9 mouse cellular contexts compared by ENCODE assay signal in genomic region chr1:169462386-169463115, GRCm38 (mm10).
DNase-seq lines count a peak whose midpoint lies in the region; ATAC-seq and TF ChIP-seq lines count a peak whose summit lies in the region.
"Had no signal": no experiment of that assay in that cellular context is flagged by ENCODE, and none has a peak within 500 bp of the region (broad histone marks: within the 10 kb centered on the region; RNA-seq: fewer than 3 reads in every experiment).

No protein-coding gene starts in this region.

- 76% methylated on average over 15 of the region's 15 CpGs for WGBS in midbrain, embryonic 13.5 days
- WGBS in midbrain, embryonic 11.5 days, result 82% methylated on average over 15 of the region's 15 CpGs
- 69% methylated on average over 15 of the region's 15 CpGs for WGBS in heart, embryonic 12.5 days
- 67% methylated on average over 15 of the region's 15 CpGs for WGBS in heart, adult 2 months

- ATAC-seq in midbrain, embryonic 13.5 days, result 0 out of 2 replicates have a peak, but pooled peaks have one; percentile 25
- no peak for ATAC-seq in midbrain, embryonic 11.5 days (ENCODE audit: low FRiP score)
- no peak for ATAC-seq in heart, embryonic 12.5 days (ENCODE audit: insufficient number of reproducible peaks, low FRiP score)

- no peak for TF ChIP-seq CTCF in heart, adult 2 months (IDR thresholded peaks at IDR 0.05)

- H3K36me3 ChIP-seq in midbrain, embryonic 13.5 days, result no peaks in the 10 kb centered on the region
- H3K36me3 ChIP-seq in midbrain, embryonic 11.5 days (ENCODE audit: control insufficient read depth, insufficient read depth, low read length), result no peaks in the 10 kb centered on the region
- H3K36me3 ChIP-seq in heart, embryonic 12.5 days, result no peaks in the 10 kb centered on the region
- H3K36me3 ChIP-seq in heart, adult 2 months (ENCODE audit: control insufficient read depth, insufficient read depth, low read length), result no peaks in the 10 kb centered on the region

- no peak for TF ChIP-seq EP300 in heart, adult 2 months (IDR thresholded peaks at IDR 0.05; ENCODE audit: insufficient read depth, low read depth, low read length)

- no peaks in the 10 kb centered on the region for H3K27me3 ChIP-seq in midbrain, embryonic 13.5 days
- no peaks in the 10 kb centered on the region for H3K27me3 ChIP-seq in midbrain, embryonic 11.5 days (ENCODE audit: control insufficient read depth, insufficient read depth, low read length)
- peaks cover 3% of the 10 kb centered on the region; the same call in 1 of the 2 replicates for H3K27me3 ChIP-seq in heart, embryonic 12.5 days (replicated peaks)
- H3K27me3 ChIP-seq in heart, adult 2 months (ENCODE audit: control insufficient read depth, insufficient read depth, low read length), result no peaks in the 10 kb centered on the region

- no peak overlapping the region for H3K27ac ChIP-seq in midbrain, embryonic 13.5 days
- no peak overlapping the region for H3K27ac ChIP-seq in midbrain, embryonic 11.5 days (ENCODE audit: low read depth, low read length)
- H3K27ac ChIP-seq in heart, embryonic 12.5 days (ENCODE audit: poor library complexity, severe bottlenecking), result no peak overlapping the region
- H3K27ac ChIP-seq in heart, adult 2 months, result no peak overlapping the region

- H3K4me1 ChIP-seq in midbrain, embryonic 13.5 days (replicated peaks), result peaks cover 10% of the 10 kb centered on the region; the same call in 1 of the 2 replicates
- no peaks in the 10 kb centered on the region for H3K4me1 ChIP-seq in midbrain, embryonic 11.5 days (ENCODE audit: control insufficient read depth, insufficient read depth, low read length)
- 0 out of 2 replicates have a peak, but pooled peaks cover 4% of the 10 kb centered on the region for H3K4me1 ChIP-seq in heart, embryonic 12.5 days (replicated peaks)
- H3K4me1 ChIP-seq in heart, adult 2 months (ENCODE audit: control insufficient read depth, insufficient read depth, low read length), result peaks cover 1% of the 10 kb centered on the region; the same call in 1 of the 2 replicates

- no peak overlapping the region for H3K4me3 ChIP-seq in midbrain, embryonic 13.5 days (replicated peaks)
- no peak overlapping the region for H3K4me3 ChIP-seq in midbrain, embryonic 11.5 days (ENCODE audit: low read depth, low read length)
- no peak overlapping the region for H3K4me3 ChIP-seq in heart, embryonic 12.5 days
- no peak overlapping the region for H3K4me3 ChIP-seq in heart, adult 2 months

- no peaks in the 10 kb centered on the region for H3K79me2 ChIP-seq in heart, adult 2 months (replicated peaks; ENCODE audit: control insufficient read depth, insufficient read depth, low read length)

- no peak overlapping the region for H3K9ac ChIP-seq in midbrain, embryonic 13.5 days (replicated peaks)
- no peak overlapping the region for H3K9ac ChIP-seq in midbrain, embryonic 11.5 days (ENCODE audit: low read length)
- no peak overlapping the region for H3K9ac ChIP-seq in heart, embryonic 12.5 days
- no peak overlapping the region for H3K9ac ChIP-seq in heart, adult 2 months (ENCODE audit: low read depth, low read length)

- no peaks in the 10 kb centered on the region for H3K9me3 ChIP-seq in midbrain, embryonic 13.5 days
- H3K9me3 ChIP-seq in midbrain, embryonic 11.5 days (ENCODE audit: control insufficient read depth, low read length), result no peaks in the 10 kb centered on the region
- no peaks in the 10 kb centered on the region for H3K9me3 ChIP-seq in heart, embryonic 12.5 days (replicated peaks)

- intact Hi-C loops in heart, adult 2 months (cut with DNase I), result no loop called here

- no peak for TF ChIP-seq POLR2A in heart, adult 2 months (IDR thresholded peaks at IDR 0.05; ENCODE audit: insufficient read depth, low read depth, low read length)

- no peak overlapping the region for H3K4me2 ChIP-seq in midbrain, embryonic 13.5 days (replicated peaks)
- no peak overlapping the region for H3K4me2 ChIP-seq in midbrain, embryonic 11.5 days
- no peak overlapping the region for H3K4me2 ChIP-seq in heart, embryonic 12.5 days

- no peak for DNase-seq in midbrain, embryonic 11.5 days (ENCODE audit: low spot score, missing footprints)
- peak; percentile 68 to 80 for DNase-seq in frontal cortex, postnatal 10 days (ENCODE audit: low spot score in 2 of 2)
- peak; percentile 27 to 84 for DNase-seq in left cerebral cortex, adult 9 months (ENCODE audit: low spot score in 2 of 2)
- DNase-seq in right cerebral cortex, postnatal 4 days, result peak; percentile 64
- DNase-seq in gastrocnemius, adult 8-10 months (ENCODE audit: low spot score in 2 of 2), result no peak
- no peak for DNase-seq in heart, adult 2 months
- DNase-seq: kidney, adult 18-20 months had no signal

Comparison
In these comparisons a context has a peak if more than half of its experiments do, and no peak if none do; other contexts are left out.
1. DNase-seq: peak in frontal cortex, postnatal 10 days (2 of 2), left cerebral cortex, adult 9 months (2 of 2) and right cerebral cortex, postnatal 4 days (single experiment); none in midbrain, embryonic 11.5 days (single experiment), gastrocnemius, adult 8-10 months (0 of 2) and heart, adult 2 months (0 of 2).